Mouse (Mus musculus) thymus, postnatal 0 days (tissue): ENCODE measurements around the gene Snrpa1. TPM values are rescaled to one million over a fixed set of nuclear protein-coding genes. Genes with fewer than 3 reads are reported as not detected.
"Not testable (repeated sequence)": the region's sequence is repeated elsewhere in the genome, so short reads cannot be mapped to it uniquely, and the experiment has no call there.

Source experiments
- DNase-seq: peaks from one replicate; pipeline ENCODE4 v3.0.0-alpha.2; 2015; ENCODE audit warnings: low spot score
- polyA plus RNA-seq: library from polyadenylated mRNA; unstranded; fragments of >200 nt; fragmentation: Nextera tagmentation; extraction: Ambion mirVana; gene quantifications from 2 replicates; pipeline ENCODE4 v1.2.1, GENCODE M21; 2015

The Snrpa1 gene
- polyA plus RNA-seq = 189 and 207 TPM in 2 replicates

- DNase-seq = no peak
Observed at GRCm38 (mm10) chr7:66058703-66059102, at the start of gene Snrpa1. Gene Snrpa1, plus strand, starts transcription at chr7:66059003.

GRCm38 (mm10) chr7:66010518-66010917, 48.3 kb upstream of the Snrpa1 start:
- DNase-seq = no peak

GRCm38 (mm10) chr7:66027747-66028146, 31.1 kb upstream of the Snrpa1 start:
- no peak for DNase-seq

GRCm38 (mm10) chr7:66028766-66029512, 29.9 kb upstream of the Snrpa1 start:
- no peak for DNase-seq

GRCm38 (mm10) chr7:66036809-66037208, 22.0 kb upstream of the Snrpa1 start:
- DNase-seq = no peak

- DNase-seq = no peak
Observed at GRCm38 (mm10) chr7:66038261-66038660, 20.5 kb upstream of the Snrpa1 start.

GRCm38 (mm10) chr7:66038730-66039129, 20.1 kb upstream of the Snrpa1 start:
- DNase-seq = no peak

GRCm38 (mm10) chr7:66040026-66040814, 18.6 kb upstream of the Snrpa1 start:
- DNase-seq = no peak

- no peak for DNase-seq
Observed at GRCm38 (mm10) chr7:66043552-66044459, 15.0 kb upstream of the Snrpa1 start, which contains the start of gene Gm45213. Gene Gm45213, plus strand, starts transcription at chr7:66043602.

GRCm38 (mm10) chr7:66044617-66045016, 14.2 kb upstream of the Snrpa1 start:
- DNase-seq = no peak

GRCm38 (mm10) chr7:66046921-66047918, 11.6 kb upstream of the Snrpa1 start:
- DNase-seq = no peak

- DNase-seq = no peak
Observed at GRCm38 (mm10) chr7:66047975-66048374, 10.8 kb upstream of the Snrpa1 start.

- no peak for DNase-seq
Observed at GRCm38 (mm10) chr7:66048446-66049230, 10.2 kb upstream of the Snrpa1 start.

- no peak for DNase-seq
Observed at GRCm38 (mm10) chr7:66053946-66054483, 4.8 kb upstream of the Snrpa1 start.

GRCm38 (mm10) chr7:66055356-66055755, 3.4 kb upstream of the Snrpa1 start:
- DNase-seq = not testable (repeated sequence)

- peak; percentile 90 for DNase-seq
Observed at GRCm38 (mm10) chr7:66060066-66060956, 1.5 kb downstream of the Snrpa1 start.

GRCm38 (mm10) chr7:66061057-66061456, 2.3 kb downstream of the Snrpa1 start:
- no peak for DNase-seq

GRCm38 (mm10) chr7:66076411-66076810, 17.6 kb downstream of the Snrpa1 start:
- DNase-seq = no peak
